Mouse (Mus musculus): ENCODE results near the gene I0C0044D17Rik.

Gene I0C0044D17Rik

DNA sequence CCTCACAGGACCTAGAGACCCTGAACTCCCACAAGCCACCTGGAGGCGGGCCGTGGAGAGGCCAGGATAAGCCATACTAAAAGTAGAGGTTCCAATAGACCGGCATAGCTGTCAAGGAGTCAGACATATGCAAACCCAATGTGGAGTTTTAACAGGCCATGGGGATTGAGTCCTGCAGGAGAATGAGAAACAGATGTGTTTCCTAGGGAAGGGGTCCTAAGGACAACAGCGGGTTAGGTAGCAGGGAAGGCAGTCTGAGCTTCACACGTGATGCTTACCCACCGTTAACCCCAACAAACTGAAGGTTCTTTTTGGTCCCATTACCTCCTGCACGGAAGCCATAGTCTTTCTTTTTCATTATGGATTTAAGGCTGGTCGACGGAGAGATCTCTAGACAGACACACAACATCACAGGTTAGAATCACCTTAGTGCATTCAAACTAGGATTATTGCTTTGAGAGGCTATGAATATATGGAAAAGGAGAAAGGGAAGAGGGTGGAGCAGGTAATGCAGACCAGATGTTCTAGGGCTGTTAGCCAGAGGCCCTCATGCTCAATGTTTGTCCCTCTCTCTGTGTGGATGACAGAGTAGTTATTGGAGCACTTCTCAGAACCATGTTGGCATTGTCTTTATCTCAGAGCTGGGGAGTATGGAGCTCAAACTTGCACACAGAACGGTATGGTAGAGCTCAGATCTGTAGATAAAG lies 46.8 kb downstream of the I0C0044D17Rik start:
- DNase-seq, result no peak

- DNase-seq, result no peak
Observed at GRCm38 (mm10) chr4:98773785-98774184, 49.9 kb downstream of the I0C0044D17Rik start.
